Mouse (Mus musculus) adrenal gland, adult 8-10 months (tissue): ENCODE results near the gene Tnfsf12. TPM values are rescaled to one million over a fixed set of nuclear protein-coding genes. Genes with fewer than 3 reads are reported as not detected.
"Not testable (repeated sequence)": the region's sequence is repeated elsewhere in the genome, so short reads cannot be mapped to it uniquely, and the experiment has no call there.

Experiments used
- DNase-seq: peaks from one replicate; pipeline ENCODE4 v3.0.0; 2022
- total RNA-seq, 4 experiments: library from RNA; stranded (reverse); gene quantifications; 2 replicates each; pipeline ENCODE4 v1.2.4; 2022

Gene Tnfsf12
- total RNA-seq, 4 experiments from 2014 or later: 24.1 to 47.6 (median 36.3) TPM

- DNase-seq: no peak
Observed at GRCm38 (mm10) chr11:69703814-69704612, 8.4 kb upstream of the Tnfsf12 start.

GRCm38 (mm10) chr11:69703381-69703780 lies 7.7 kb upstream of the Tnfsf12 start:
- not testable (repeated sequence) for DNase-seq

- not testable (repeated sequence) for DNase-seq
Observed at GRCm38 (mm10) chr11:69702886-69703285, 7.2 kb upstream of the Tnfsf12 start.

GRCm38 (mm10) chr11:69699595-69699994 lies 3.9 kb upstream of the Tnfsf12 start:
- DNase-seq: no peak

GRCm38 (mm10) chr11:69698574-69698973 lies 2.9 kb upstream of the Tnfsf12 start:
- DNase-seq: no peak

- DNase-seq: no peak
Observed at GRCm38 (mm10) chr11:69697396-69697795, 1.7 kb upstream of the Tnfsf12 start.

GRCm38 (mm10) chr11:69695046-69695360 lies 646 bp downstream of the Tnfsf12 start:
- no peak for DNase-seq

GRCm38 (mm10) chr11:69693421-69693965 lies 2.2 kb downstream of the Tnfsf12 start:
- DNase-seq: no peak

GRCm38 (mm10) chr11:69692863-69693262 lies 2.8 kb downstream of the Tnfsf12 start:
- DNase-seq: no peak

GRCm38 (mm10) chr11:69692196-69692811 lies 3.3 kb downstream of the Tnfsf12 start:
- DNase-seq: no peak

GRCm38 (mm10) chr11:69689891-69690290 lies 5.8 kb downstream of the Tnfsf12 start:
- no peak for DNase-seq

- DNase-seq: no peak
Observed at GRCm38 (mm10) chr11:69687061-69687460, 8.6 kb downstream of the Tnfsf12 start.

- no peak for DNase-seq
Observed at GRCm38 (mm10) chr11:69686377-69686776, 9.3 kb downstream of the Tnfsf12 start.

GRCm38 (mm10) chr11:69685526-69686148 lies 10.0 kb downstream of the Tnfsf12 start, which contains the start of gene Tnfsf13:
Gene Tnfsf13, minus strand, starts transcription at chr11:69685784.
- DNase-seq: peak; percentile 81

GRCm38 (mm10) chr11:69684936-69685335 lies 10.7 kb downstream of the Tnfsf12 start:
- DNase-seq: no peak

GRCm38 (mm10) chr11:69684128-69684745 lies 11.4 kb downstream of the Tnfsf12 start:
- DNase-seq: no peak

GRCm38 (mm10) chr11:69683576-69683975 lies 12.1 kb downstream of the Tnfsf12 start:
- DNase-seq: no peak

GRCm38 (mm10) chr11:69682840-69683533 lies 12.7 kb downstream of the Tnfsf12 start:
- DNase-seq: peak; percentile 83

- DNase-seq: no peak
Observed at GRCm38 (mm10) chr11:69682209-69682839, 13.3 kb downstream of the Tnfsf12 start.

GRCm38 (mm10) chr11:69681314-69682208 lies 14.1 kb downstream of the Tnfsf12 start, which contains the start of gene Senp3:
Gene Senp3, minus strand, starts transcription at chr11:69682084.
- peak; percentile 95 for DNase-seq
